Mouse (Mus musculus): ENCODE data around the gene Snx30. TPM values are rescaled to one million over a fixed set of nuclear protein-coding genes. Genes with fewer than 3 reads are reported as not detected.

The Snx30 gene
- total and polyA plus RNA-seq, 3 experiments = 1.9 to 5.5 (median 4.7) TPM

DNA sequence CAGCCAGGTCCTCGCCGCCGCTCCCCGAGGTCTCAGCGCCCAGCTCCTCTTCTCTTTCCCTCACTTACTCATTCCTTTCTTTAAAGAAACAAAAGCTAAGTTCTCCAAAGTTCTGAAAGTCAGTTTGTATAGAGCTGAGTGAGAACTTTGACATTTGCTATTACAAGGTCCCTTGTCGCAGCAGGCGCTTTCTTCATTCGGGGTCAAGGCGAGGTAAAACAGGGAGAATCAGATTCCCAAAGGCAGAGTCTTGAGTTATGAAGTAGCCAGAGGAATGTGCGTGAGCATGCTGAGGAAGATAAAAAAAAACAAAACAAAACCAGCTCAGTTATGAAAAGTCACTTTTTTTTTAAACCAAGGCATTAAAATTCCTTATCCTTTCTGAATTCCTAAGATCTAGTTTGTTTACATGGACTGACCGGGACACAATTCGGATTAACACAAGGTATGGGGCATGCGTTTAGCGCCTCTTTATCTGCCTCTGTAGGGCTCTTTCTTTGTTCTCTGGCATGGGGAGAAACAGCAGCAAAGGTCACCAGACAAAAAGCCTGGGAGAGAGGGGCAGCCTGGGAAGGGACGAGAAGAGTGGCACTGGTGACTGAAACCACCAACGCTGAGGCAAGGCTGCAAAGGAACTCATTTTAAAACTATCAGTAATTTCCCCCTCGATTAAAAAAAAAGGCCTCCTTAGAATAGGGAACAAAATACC is 33.3 kb upstream of the Snx30 start:
- no peak overlapping the region for H3K27ac ChIP-seq
- no peaks in the 10 kb centered on the region for H3K27me3 ChIP-seq (ENCODE audit: control insufficient read depth, insufficient read depth, low read length)
- 71% methylated on average over 17 of the region's 17 CpGs for WGBS
- no peak for DNase-seq
- intact Hi-C loops (cut with DNase I) = no loop called here
- TF ChIP-seq EP300 (IDR thresholded peaks at IDR 0.05; ENCODE audit: insufficient read depth, low read depth, low read length) (no peak), CTCF (IDR thresholded peaks at IDR 0.05) (no peak), POLR2A (IDR thresholded peaks at IDR 0.05; ENCODE audit: insufficient read depth, low read depth, low read length) (no peak)
- H3K4me3 ChIP-seq = no peak overlapping the region
- no peaks in the 10 kb centered on the region for H3K4me1 ChIP-seq (ENCODE audit: control insufficient read depth, insufficient read depth, low read length)
- no peaks in the 10 kb centered on the region for H3K79me2 ChIP-seq (replicated peaks; ENCODE audit: control insufficient read depth, insufficient read depth, low read length)
- H3K36me3 ChIP-seq (ENCODE audit: control insufficient read depth, insufficient read depth, low read length) = peaks cover under 1% of the 10 kb centered on the region; the same call in 1 of the 2 replicates
- H3K9ac ChIP-seq (ENCODE audit: low read depth, low read length) = no peak overlapping the region

DNA sequence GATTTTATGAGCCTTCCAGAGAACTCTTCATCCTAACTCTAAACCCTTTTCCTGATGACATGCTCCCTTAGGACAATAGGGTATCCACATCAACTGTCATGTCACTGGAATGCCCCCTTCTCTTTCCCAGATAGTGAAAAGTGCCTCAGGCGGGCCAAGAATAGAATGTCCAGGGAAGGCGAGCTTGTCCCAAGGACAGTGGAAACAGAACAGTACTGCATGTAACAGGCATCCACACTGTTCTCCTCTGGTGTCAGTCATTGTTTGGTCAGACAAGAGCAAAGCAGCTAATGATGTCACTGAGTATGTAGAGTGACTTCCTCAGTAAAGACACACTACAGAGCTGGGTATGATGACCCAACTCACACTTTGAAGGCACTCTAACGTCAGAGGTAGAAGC is 27.8 kb upstream of the Snx30 start:
- peak overlapping the region; percentile 47 for H3K27ac ChIP-seq
- H3K4me3 ChIP-seq = no peak overlapping the region
- no peaks in the 10 kb centered on the region for H3K4me1 ChIP-seq (ENCODE audit: control insufficient read depth, insufficient read depth, low read length)
- H3K79me2 ChIP-seq (replicated peaks; ENCODE audit: control insufficient read depth, insufficient read depth, low read length) = peaks cover 5% of the 10 kb centered on the region
- no peak for TF ChIP-seq EP300 (IDR thresholded peaks at IDR 0.05; ENCODE audit: insufficient read depth, low read depth, low read length)
- no peak for TF ChIP-seq POLR2A (IDR thresholded peaks at IDR 0.05; ENCODE audit: insufficient read depth, low read depth, low read length)
- TF ChIP-seq CTCF (IDR thresholded peaks at IDR 0.05) = no peak
- intact Hi-C loops (cut with DNase I) = no loop called here
- WGBS = 49% methylated on average over 3 of the region's 3 CpGs
- H3K27me3 ChIP-seq (ENCODE audit: control insufficient read depth, insufficient read depth, low read length) = no peaks in the 10 kb centered on the region
- H3K36me3 ChIP-seq (ENCODE audit: control insufficient read depth, insufficient read depth, low read length) = peaks cover 8% of the 10 kb centered on the region
- peak in 1 of 2 experiments; percentile 22 for DNase-seq
- no peak overlapping the region for H3K9ac ChIP-seq (ENCODE audit: low read depth, low read length)

DNA sequence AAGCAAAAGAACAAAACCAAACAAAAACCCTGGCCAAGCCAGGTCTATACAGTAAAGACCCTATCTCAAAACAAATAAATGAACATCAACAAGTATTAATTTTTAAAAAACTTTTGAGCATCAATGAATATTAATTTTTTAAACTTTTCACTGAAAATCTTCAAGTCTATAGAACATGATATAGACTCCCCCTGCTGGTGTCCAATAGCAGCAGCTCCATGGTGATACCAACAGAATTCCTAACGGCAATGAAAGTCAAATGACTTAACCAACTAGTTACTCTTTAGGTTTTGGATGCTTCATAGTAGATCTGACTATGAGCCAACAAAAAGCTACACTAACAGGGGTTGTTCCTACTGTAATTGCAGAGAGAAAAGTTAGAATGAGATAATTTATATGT is 25.1 kb upstream of the Snx30 start:
- Histone ChIP-seq H3K27ac (no peak overlapping the region), H3K4me3 (no peak overlapping the region), H3K9ac (ENCODE audit: low read depth, low read length) (no peak overlapping the region), H3K36me3 (ENCODE audit: control insufficient read depth, insufficient read depth, low read length) (peaks cover 8% of the 10 kb centered on the region), H3K79me2 (replicated peaks; ENCODE audit: control insufficient read depth, insufficient read depth, low read length) (peaks cover 5% of the 10 kb centered on the region), H3K4me1 (ENCODE audit: control insufficient read depth, insufficient read depth, low read length) (no peaks in the 10 kb centered on the region), H3K27me3 (ENCODE audit: control insufficient read depth, insufficient read depth, low read length) (no peaks in the 10 kb centered on the region)
- TF ChIP-seq CTCF (IDR thresholded peaks at IDR 0.05) = peak; percentile 77
- TF ChIP-seq EP300 (IDR thresholded peaks at IDR 0.05; ENCODE audit: insufficient read depth, low read depth, low read length) = no peak
- no peak for DNase-seq
- WGBS = 9% methylated on average over 1 of the region's 1 CpGs
- intact Hi-C loops (cut with DNase I) = loop anchor here (5.0 to 10.0 kb wide), 2 partner anchors 418 to 866 kb away; partner anchors contain the start of gene Ecpas

DNA sequence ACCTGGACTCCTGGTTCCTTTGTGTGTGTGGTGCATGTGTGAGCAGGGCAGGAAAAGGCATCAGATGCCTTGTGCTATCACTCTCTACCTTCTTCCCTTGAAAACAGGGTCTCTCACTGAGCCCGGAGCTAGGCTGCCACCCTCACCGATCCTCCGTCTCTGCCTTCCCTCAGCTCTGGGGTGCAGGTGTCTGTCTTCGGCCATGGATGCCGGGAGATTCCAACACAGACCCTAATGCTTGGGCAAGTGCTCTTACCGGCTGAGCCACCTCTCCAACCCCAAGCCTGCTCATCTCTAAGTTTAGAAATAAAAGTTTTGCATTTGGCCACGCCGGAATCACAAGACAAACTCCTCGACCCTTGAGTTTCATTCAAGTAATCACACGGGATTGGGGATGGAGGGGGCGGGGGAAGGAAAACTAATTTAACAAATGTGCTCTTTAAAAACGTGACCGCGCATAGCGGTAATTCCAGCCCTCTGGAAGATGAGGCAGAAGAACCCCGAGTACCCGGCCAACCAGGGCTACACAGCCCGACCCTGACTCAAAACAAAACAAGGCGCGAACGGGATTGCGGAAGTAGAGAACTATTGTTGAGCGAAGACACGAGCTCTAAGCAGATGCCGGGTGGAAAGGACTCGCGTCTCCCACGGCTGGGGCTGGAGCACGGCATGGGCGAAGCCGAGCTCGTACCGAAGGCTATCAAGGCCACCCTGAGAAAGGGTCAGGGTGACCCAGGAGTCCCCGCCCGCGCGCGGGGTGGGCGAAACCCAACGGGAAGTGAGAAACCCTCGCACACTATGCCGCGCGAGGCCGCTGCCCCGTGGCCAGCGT is 22.6 kb upstream of the Snx30 start:
- Histone ChIP-seq H3K4me1 (ENCODE audit: control insufficient read depth, insufficient read depth, low read length) (no peaks in the 10 kb centered on the region), H3K9ac (ENCODE audit: low read depth, low read length) (peak overlapping the region; percentile 77), H3K4me3 (peak overlapping the region; percentile 74), H3K79me2 (replicated peaks; ENCODE audit: control insufficient read depth, insufficient read depth, low read length) (peaks cover 2% of the 10 kb centered on the region), H3K27me3 (ENCODE audit: control insufficient read depth, insufficient read depth, low read length) (no peaks in the 10 kb centered on the region), H3K27ac (peak overlapping the region; percentile 72), H3K36me3 (ENCODE audit: control insufficient read depth, insufficient read depth, low read length) (peaks cover 5% of the 10 kb centered on the region)
- intact Hi-C loops (cut with DNase I) = loop anchor here (1.0 to 10.0 kb wide), 4 partner anchors 22 to 868 kb away; partner anchors contain the start of genes E130308A19Rik, Ecpas and Snx30
- no peak for DNase-seq
- WGBS = under 1% methylated on average over 47 of the region's 47 CpGs
- TF ChIP-seq EP300 (IDR thresholded peaks at IDR 0.05; ENCODE audit: insufficient read depth, low read depth, low read length) (no peak), CTCF (IDR thresholded peaks at IDR 0.05) (no peak), POLR2A (IDR thresholded peaks at IDR 0.05; ENCODE audit: insufficient read depth, low read depth, low read length) (no peak)

DNA sequence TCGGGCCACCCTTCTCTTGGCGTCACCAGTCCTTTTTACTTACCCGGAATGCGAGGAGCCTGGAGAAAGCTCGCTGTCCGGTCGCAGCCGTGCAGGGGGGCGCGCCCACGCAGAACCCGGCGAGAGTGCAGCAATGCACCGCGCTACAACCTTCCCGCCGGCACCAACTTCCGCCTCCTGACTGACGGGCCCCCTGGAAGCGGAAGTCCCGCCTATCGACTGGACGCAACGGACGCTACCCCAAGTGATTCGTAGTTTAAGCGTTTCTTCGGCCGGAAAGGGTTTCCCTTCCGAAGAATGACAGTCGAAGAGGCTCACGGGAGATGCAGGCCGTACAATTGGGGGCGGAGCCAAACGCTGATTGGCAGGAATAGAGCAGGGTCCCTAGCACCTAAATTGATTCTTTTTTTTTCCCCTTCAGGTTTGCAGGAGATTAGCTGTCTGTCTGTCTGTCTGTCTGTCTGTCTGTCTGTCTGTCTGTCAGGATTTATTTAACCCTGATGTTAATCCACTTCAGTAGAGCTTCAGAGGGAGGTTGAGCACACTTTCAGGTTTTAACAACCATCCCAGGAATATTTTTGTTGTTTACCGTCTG is 21.9 kb upstream of the Snx30 start:
- intact Hi-C loops (cut with DNase I) = loop anchor here (1.0 to 10.0 kb wide), 4 partner anchors 22 to 869 kb away; partner anchors contain the start of genes E130308A19Rik, Ecpas and Snx30
- Histone ChIP-seq H3K27me3 (ENCODE audit: control insufficient read depth, insufficient read depth, low read length) (no peaks in the 10 kb centered on the region), H3K4me1 (ENCODE audit: control insufficient read depth, insufficient read depth, low read length) (no peaks in the 10 kb centered on the region)

More for the DNA sequence above, 21.9 kb upstream of the Snx30 start:
- H3K4me3 ChIP-seq = peak overlapping the region; percentile 74
- H3K79me2 ChIP-seq (replicated peaks; ENCODE audit: control insufficient read depth, insufficient read depth, low read length) = peaks cover 2% of the 10 kb centered on the region
- H3K27ac ChIP-seq = peak overlapping the region; percentile 72
- peak; percentile 60; the same call in 1 of the 2 replicates for TF ChIP-seq EP300 (IDR thresholded peaks at IDR 0.05; ENCODE audit: insufficient read depth, low read depth, low read length)
- peak; percentile 55 for TF ChIP-seq POLR2A (IDR thresholded peaks at IDR 0.05; ENCODE audit: insufficient read depth, low read depth, low read length)
- TF ChIP-seq CTCF (IDR thresholded peaks at IDR 0.05) = no peak
- peak; percentile 95 to 97 for DNase-seq
- WGBS = under 1% methylated on average over 36 of the region's 36 CpGs
- H3K9ac ChIP-seq (ENCODE audit: low read depth, low read length) = peak overlapping the region; percentile 77
- H3K36me3 ChIP-seq (ENCODE audit: control insufficient read depth, insufficient read depth, low read length) = no peaks in the 10 kb centered on the region
